Mouse (Mus musculus): ENCODE measurements around the gene Rprd2. TPM values are rescaled to one million over a fixed set of nuclear protein-coding genes. Genes with fewer than 3 reads are reported as not detected.

Gene Rprd2
- polyA plus RNA-seq, 1 experiment, result 12.1 TPM

GRCm38 (mm10) chr3:95731802-95732201, 86.9 kb downstream of the Rprd2 start:
- DNase-seq, result no peak
- H3K4me3 ChIP-seq (replicated peaks; ENCODE audit: extremely low read depth, low read depth, low read length), result no peak overlapping the region
- 83% methylated on average over 4 of the region's 4 CpGs for WGBS
- peaks cover 10% of the 10 kb centered on the region for H3K4me1 ChIP-seq (ENCODE audit: control insufficient read depth, insufficient read depth, low read length)
- TF ChIP-seq CTCF (IDR thresholded peaks at IDR 0.05; ENCODE audit: insufficient read depth, low read length), result 0 out of 2 replicates have a peak, but pooled peaks have one; percentile 6
- no peak for TF ChIP-seq POLR2A (IDR thresholded peaks at IDR 0.05; ENCODE audit: borderline replicate concordance, extremely low read depth, low read depth, low read length)

GRCm38 (mm10) chr3:95730431-95730830, 88.2 kb downstream of the Rprd2 start:
- 91% methylated on average over 7 of the region's 7 CpGs for WGBS

DNA sequence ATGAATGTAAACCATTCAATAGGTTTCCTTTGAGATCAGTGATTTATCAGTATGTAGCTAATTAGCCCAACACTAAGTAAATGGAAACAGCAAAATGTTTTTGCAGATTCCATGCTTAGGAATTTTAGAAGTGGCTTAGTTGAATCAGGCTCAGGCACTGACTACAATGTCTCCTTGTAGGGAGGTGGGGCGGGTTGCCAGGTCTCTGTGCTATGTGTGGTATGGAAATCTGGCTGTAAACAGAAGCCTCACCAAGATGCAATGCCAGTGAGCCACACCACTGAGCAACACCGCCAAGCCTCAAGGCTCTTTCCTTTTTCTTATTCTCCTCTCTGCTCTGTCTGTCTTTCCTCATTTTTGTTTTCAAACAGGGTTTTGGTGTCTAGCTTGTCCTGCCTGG, 89.8 kb downstream of the Rprd2 start:
- no peak for DNase-seq
- no peak overlapping the region for H3K4me3 ChIP-seq (replicated peaks; ENCODE audit: extremely low read depth, low read depth, low read length)
- TF ChIP-seq CTCF (IDR thresholded peaks at IDR 0.05; ENCODE audit: insufficient read depth, low read length) (no peak), POLR2A (IDR thresholded peaks at IDR 0.05; ENCODE audit: borderline replicate concordance, extremely low read depth, low read depth, low read length) (no peak)
- 77% methylated on average over 2 of the region's 2 CpGs for whole genome bisulfite sequencing
- peaks cover 9% of the 10 kb centered on the region for H3K4me1 ChIP-seq (ENCODE audit: control insufficient read depth, insufficient read depth, low read length)

More at GRCm38 (mm10) chr3:95730431-95730830, 88.2 kb downstream of the Rprd2 start:
- no peak for TF ChIP-seq CTCF (IDR thresholded peaks at IDR 0.05; ENCODE audit: insufficient read depth, low read length)
- no peak for TF ChIP-seq POLR2A (IDR thresholded peaks at IDR 0.05; ENCODE audit: borderline replicate concordance, extremely low read depth, low read depth, low read length)
- DNase-seq, result no peak
- peaks cover 10% of the 10 kb centered on the region for H3K4me1 ChIP-seq (ENCODE audit: control insufficient read depth, insufficient read depth, low read length)
- no peak overlapping the region for H3K4me3 ChIP-seq (replicated peaks; ENCODE audit: extremely low read depth, low read depth, low read length)

DNA sequence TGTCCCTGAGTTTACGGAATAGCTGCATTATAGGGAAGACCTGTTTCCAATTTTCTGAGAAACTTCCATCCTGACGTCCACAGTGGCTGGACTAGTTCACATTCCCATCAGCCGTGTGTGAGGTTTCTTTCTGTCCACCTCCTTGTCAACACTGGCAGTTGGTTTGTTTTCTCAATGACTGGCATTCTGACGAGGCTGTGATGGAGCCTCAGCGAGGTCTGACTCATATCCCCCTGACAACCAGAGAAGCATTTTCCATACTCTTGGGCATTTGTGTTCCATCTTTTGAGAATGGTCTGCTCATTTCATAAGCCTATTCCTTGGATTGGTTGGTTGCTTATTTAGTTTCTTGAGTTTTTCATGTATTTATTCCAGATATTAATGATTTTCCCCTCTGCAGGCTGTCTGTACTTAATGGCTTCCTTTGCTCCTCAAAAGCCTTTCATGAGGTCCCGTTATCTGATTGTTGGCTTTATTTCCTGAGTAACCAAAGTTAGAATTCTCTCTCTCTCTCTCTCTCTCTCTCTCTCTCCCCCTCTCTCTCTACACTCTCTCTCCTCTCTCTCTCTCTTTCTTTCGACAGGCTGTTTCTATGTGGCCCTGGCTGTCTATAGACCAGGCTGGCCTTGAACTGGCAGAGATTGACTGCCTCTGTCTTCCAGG, 91.8 kb downstream of the Rprd2 start:
- no peak overlapping the region for H3K4me3 ChIP-seq (replicated peaks; ENCODE audit: extremely low read depth, low read depth, low read length)
- no peak for DNase-seq
- TF ChIP-seq POLR2A (IDR thresholded peaks at IDR 0.05; ENCODE audit: borderline replicate concordance, extremely low read depth, low read depth, low read length) (no peak), CTCF (IDR thresholded peaks at IDR 0.05; ENCODE audit: insufficient read depth, low read length) (no peak)
- H3K4me1 ChIP-seq (ENCODE audit: control insufficient read depth, insufficient read depth, low read length), result no peaks in the 10 kb centered on the region
- WGBS, result 46% methylated on average over 7 of the region's 7 CpGs

DNA sequence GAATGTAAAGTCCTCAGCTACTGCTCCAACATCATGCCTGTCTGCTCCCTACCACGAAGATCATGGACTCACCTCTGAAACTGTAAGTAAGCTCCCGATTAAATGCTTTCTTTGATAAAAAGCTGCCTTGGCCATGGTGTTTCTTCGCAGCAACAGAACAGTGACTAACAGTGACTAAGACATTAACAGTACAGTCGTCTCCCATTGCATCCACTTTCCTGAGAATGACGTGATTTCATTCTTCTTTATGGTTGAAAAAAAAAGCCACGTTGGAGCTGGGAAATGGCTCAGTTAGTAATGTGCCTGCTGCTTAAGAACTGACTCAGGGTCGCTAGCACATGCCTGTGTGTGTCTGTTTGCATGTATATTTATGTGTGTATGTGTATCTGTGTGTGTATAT, 92.8 kb downstream of the Rprd2 start:
- 81% methylated on average over 7 of the region's 7 CpGs for WGBS
- Histone ChIP-seq H3K4me3 (replicated peaks; ENCODE audit: extremely low read depth, low read depth, low read length) (no peak overlapping the region), H3K4me1 (ENCODE audit: control insufficient read depth, insufficient read depth, low read length) (no peaks in the 10 kb centered on the region)
- TF ChIP-seq POLR2A (IDR thresholded peaks at IDR 0.05; ENCODE audit: borderline replicate concordance, extremely low read depth, low read depth, low read length) (no peak), CTCF (IDR thresholded peaks at IDR 0.05; ENCODE audit: insufficient read depth, low read length) (no peak)
- DNase-seq, result no peak

DNA sequence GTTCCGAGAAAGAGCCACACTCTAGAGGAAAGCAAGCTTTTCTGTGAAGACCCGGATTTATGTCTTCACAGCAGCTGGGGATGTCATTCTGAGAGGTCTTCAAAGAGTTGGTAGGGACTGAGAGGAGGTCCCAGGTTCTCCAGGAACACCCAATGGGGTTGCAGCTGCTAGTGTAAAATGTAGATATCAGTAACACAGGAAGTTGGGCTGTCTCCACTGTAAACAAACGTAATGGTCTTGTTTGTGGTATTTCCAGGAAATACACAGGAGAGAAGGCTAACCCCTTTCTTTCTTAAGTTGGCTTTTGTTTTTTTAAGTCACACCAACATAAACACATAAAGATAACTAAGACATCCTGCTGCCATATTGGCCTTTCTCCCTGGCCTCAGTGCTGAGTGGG, 96.3 kb downstream of the Rprd2 start:
- WGBS, result 51% methylated on average over 3 of the region's 3 CpGs
- no peak for DNase-seq
- H3K4me3 ChIP-seq (replicated peaks; ENCODE audit: extremely low read depth, low read depth, low read length), result no peak overlapping the region
- H3K4me1 ChIP-seq (ENCODE audit: control insufficient read depth, insufficient read depth, low read length), result no peaks in the 10 kb centered on the region
- TF ChIP-seq POLR2A (IDR thresholded peaks at IDR 0.05; ENCODE audit: borderline replicate concordance, extremely low read depth, low read depth, low read length), result no peak
- no peak for TF ChIP-seq CTCF (IDR thresholded peaks at IDR 0.05; ENCODE audit: insufficient read depth, low read length)

- TF ChIP-seq CTCF (IDR thresholded peaks at IDR 0.05; ENCODE audit: insufficient read depth, low read length) (no peak), POLR2A (IDR thresholded peaks at IDR 0.05; ENCODE audit: borderline replicate concordance, extremely low read depth, low read depth, low read length) (no peak)
- Histone ChIP-seq H3K4me3 (replicated peaks; ENCODE audit: extremely low read depth, low read depth, low read length) (no peak overlapping the region), H3K4me1 (ENCODE audit: control insufficient read depth, insufficient read depth, low read length) (no peaks in the 10 kb centered on the region)
- 93% methylated on average over 2 of the region's 2 CpGs for WGBS
- no peak for DNase-seq
These were observed 100.5 kb downstream of the Rprd2 start for GRCm38 (mm10) chr3:95718153-95718552.

DNA sequence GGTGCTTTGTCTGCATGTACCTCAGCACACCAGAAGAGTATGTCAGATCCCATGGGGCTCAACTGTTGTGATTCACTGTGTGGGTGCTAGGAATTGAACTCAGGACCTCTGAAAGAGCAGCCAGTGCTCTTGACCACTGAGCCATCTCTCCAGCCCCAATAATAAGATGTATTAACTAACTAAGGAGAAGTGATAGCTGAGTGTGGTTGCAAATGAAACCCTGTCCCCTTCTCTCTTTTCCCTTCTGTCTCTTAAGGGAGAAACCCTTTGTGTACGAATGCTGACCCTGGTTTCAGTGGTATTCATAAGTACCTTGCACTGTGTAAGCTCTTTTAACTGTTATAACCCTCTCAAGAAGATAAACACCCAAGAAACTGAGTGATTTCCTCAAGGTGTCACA, 102.6 kb downstream of the Rprd2 start:
- 67% methylated on average over 1 of the region's 1 CpGs for WGBS
- TF ChIP-seq CTCF (IDR thresholded peaks at IDR 0.05; ENCODE audit: insufficient read depth, low read length) (no peak), POLR2A (IDR thresholded peaks at IDR 0.05; ENCODE audit: borderline replicate concordance, extremely low read depth, low read depth, low read length) (no peak)
- no peak for DNase-seq
- Histone ChIP-seq H3K4me1 (ENCODE audit: control insufficient read depth, insufficient read depth, low read length) (no peaks in the 10 kb centered on the region), H3K4me3 (replicated peaks; ENCODE audit: extremely low read depth, low read depth, low read length) (no peak overlapping the region)

Other genes starting within 250 kb of the Rprd2 start
- 4.5 and 10.0 TPM in 2 replicates for gene Golph3l, start 229.9 kb downstream of the Rprd2 start, polyA plus RNA-seq (2012; rRNA removed)
- 9.3 and 15.7 TPM in 2 replicates for gene Ensa, start 193.9 kb downstream of the Rprd2 start, polyA plus RNA-seq (2012; rRNA removed)
- gene Mcl1, start 160.1 kb downstream of the Rprd2 start, polyA plus RNA-seq (2012; rRNA removed), result 89.2 and 178 TPM in 2 replicates
- gene Adamtsl4, start 130.9 kb downstream of the Rprd2 start, polyA plus RNA-seq (2012; rRNA removed), result 51.3 and 52.3 TPM in 2 replicates
- 465 and 807 TPM in 2 replicates for gene Ecm1, start 79.3 kb downstream of the Rprd2 start, polyA plus RNA-seq (2012; rRNA removed)
- 21.6 and 25.7 TPM in 2 replicates for gene Tars2, start 58.7 kb downstream of the Rprd2 start, polyA plus RNA-seq (2012; rRNA removed)
- gene Prpf3, start 37.0 kb upstream of the Rprd2 start, polyA plus RNA-seq (2012; rRNA removed), result 7.5 and 13.2 TPM in 2 replicates
- gene Mrps21, start 52.7 kb upstream of the Rprd2 start, polyA plus RNA-seq (2012; rRNA removed), result 37.7 and 69.0 TPM in 2 replicates
- gene Ciart, start 63.4 kb upstream of the Rprd2 start, polyA plus RNA-seq (2012; rRNA removed), result 26.1 and 29.3 TPM in 2 replicates
- 81.5 and 113 TPM in 2 replicates for gene BC028528, start 73.1 kb upstream of the Rprd2 start, polyA plus RNA-seq (2012; rRNA removed)
- 159 and 160 TPM in 2 replicates for gene Aph1a, start 75.1 kb upstream of the Rprd2 start, polyA plus RNA-seq (2012; rRNA removed)
- 28.8 and 36.1 TPM in 2 replicates for gene Car14, start 85.8 kb upstream of the Rprd2 start, polyA plus RNA-seq (2012; rRNA removed)
- 11.4 and 17.4 TPM in 2 replicates for gene Anp32e, start 110.4 kb upstream of the Rprd2 start, polyA plus RNA-seq (2012; rRNA removed)
- 55.7 and 82.7 TPM in 2 replicates for gene Plekho1, start 177.1 kb upstream of the Rprd2 start, polyA plus RNA-seq (2012; rRNA removed)
- 3.6 and 4.7 TPM in 2 replicates for gene Vps45, start 239.6 kb upstream of the Rprd2 start, polyA plus RNA-seq (2012; rRNA removed)

All from lung, adult 2 months (tissue).